Mouse (Mus musculus) cerebellum, adult 18-20 months (tissue): ENCODE measurements at regions not wholly inside any gene's neighbourhood (a gene's known extent, or its start where the extent isn't known, plus 50 kb on each side); places are given as distances from the start of the nearest gene placed in this dataset.

Source experiments
- DNase-seq, 2 experiments: peaks; one replicate each; pipeline ENCODE4 v3.0.0; 2021

- no peak for DNase-seq
Measured at GRCm38 (mm10) chr9:59232682-59233081, 58.7 kb upstream of the Adpgk start.

- no peak for DNase-seq
Measured at GRCm38 (mm10) chr9:59231947-59232346, 59.4 kb upstream of the Adpgk start.

- DNase-seq: no peak
Measured at GRCm38 (mm10) chr9:59231186-59231585, 60.2 kb upstream of the Adpgk start.

GRCm38 (mm10) chr9:59230161-59230560 is 61.2 kb upstream of the Adpgk start:
- DNase-seq: no peak

GRCm38 (mm10) chr9:59227948-59228347 is 63.4 kb upstream of the Adpgk start:
- DNase-seq: no peak

- DNase-seq: no peak
Measured at GRCm38 (mm10) chr9:59226361-59226760, 65.0 kb upstream of the Adpgk start.

GRCm38 (mm10) chr9:59219277-59219676 is 72.1 kb upstream of the Adpgk start:
- no peak for DNase-seq

GRCm38 (mm10) chr9:59202654-59203514 is 88.5 kb upstream of the Adpgk start:
- DNase-seq: no peak

GRCm38 (mm10) chr9:59199495-59200196 is 91.7 kb upstream of the Adpgk start:
- no peak for DNase-seq

GRCm38 (mm10) chr9:59198221-59198875 is 93.0 kb upstream of the Adpgk start:
- no peak for DNase-seq

GRCm38 (mm10) chr9:59197506-59197905 is 93.9 kb upstream of the Adpgk start:
- DNase-seq: peak; percentile 52 to 59

- DNase-seq: no peak
Measured at GRCm38 (mm10) chr9:59193971-59194370, 97.4 kb upstream of the Adpgk start.

GRCm38 (mm10) chr9:59189141-59189540 is 102.2 kb upstream of the Adpgk start:
- peak; percentile 59 to 68 for DNase-seq

GRCm38 (mm10) chr9:59188411-59188810 is 102.9 kb upstream of the Adpgk start:
- no peak for DNase-seq

- DNase-seq: no peak
Measured at GRCm38 (mm10) chr9:59186326-59186725, 105.0 kb upstream of the Adpgk start.

GRCm38 (mm10) chr9:59184089-59184488 is 107.3 kb upstream of the Adpgk start:
- no peak for DNase-seq

- DNase-seq: no peak
Measured at GRCm38 (mm10) chr9:59182906-59183305, 108.5 kb upstream of the Adpgk start.

GRCm38 (mm10) chr9:59182490-59182889 is 108.9 kb upstream of the Adpgk start:
- DNase-seq: no peak

- peak; percentile 18 to 34 for DNase-seq
Measured at GRCm38 (mm10) chr9:59171576-59171975, 119.8 kb upstream of the Adpgk start.

- DNase-seq: no peak
Measured at GRCm38 (mm10) chr9:59163390-59163976, 127.2 kb upstream of the Neo1 start.

- DNase-seq: no peak
Measured at GRCm38 (mm10) chr9:59162954-59163353, 126.7 kb upstream of the Neo1 start.

GRCm38 (mm10) chr9:59157663-59158062 is 121.4 kb upstream of the Neo1 start:
- no peak for DNase-seq

GRCm38 (mm10) chr9:59153945-59154344 is 117.7 kb upstream of the Neo1 start:
- no peak for DNase-seq
